Mouse (Mus musculus) hindbrain, embryonic 11.5 days (tissue): ENCODE measurements around the gene Erv3. TPM values are rescaled to one million over a fixed set of nuclear protein-coding genes. Genes with fewer than 3 reads are reported as not detected.
A peak's percentile ranks its signal among the peaks of the same experiment; 100 is the strongest.

Source experiments
- ATAC-seq: fragments of 200-750 bp; cut with Nextera tagmentation; 2 replicates; pipeline ENCODE4 v1.8.0; 2017; ENCODE audit warnings: mild to moderate bottlenecking, moderate TSS enrichment, moderate library complexity; ENCODE audit not compliant: low FRiP score
- DNase-seq: peaks from one replicate; pipeline ENCODE4 v3.0.0-alpha.2; 2015; ENCODE audit warnings: low spot score
- H3K27ac ChIP-seq: fragments of 300-500 bp; sonication (generic); 2 replicates; pipeline ENCODE4 v1.5.1; 2014; ENCODE audit warnings: mild to moderate bottlenecking, low read depth, low read length
- H3K27me3 ChIP-seq: fragments of 300-500 bp; sonication (generic); 2 replicates; pipeline ENCODE4 v1.6.1; 2014; ENCODE audit warnings: mild to moderate bottlenecking, low read length, moderate library complexity, mixed read lengths; ENCODE audit not compliant: control insufficient read depth, insufficient read depth
- H3K36me3 ChIP-seq: fragments of 300-500 bp; sonication (generic); 2 replicates; pipeline ENCODE4 v1.6.1; 2014; ENCODE audit warnings: mild to moderate bottlenecking, low read length, moderate library complexity, mixed read lengths; ENCODE audit not compliant: control insufficient read depth, insufficient read depth
- H3K4me1 ChIP-seq: fragments of 300-500 bp; sonication (generic); replicated peaks from 2 replicates; pipeline ENCODE4 v1.6.1; 2014; ENCODE audit warnings: low read length, mixed read lengths; ENCODE audit not compliant: control insufficient read depth, insufficient read depth
- H3K4me2 ChIP-seq: fragments of 300-500 bp; sonication (generic); replicated peaks from 2 replicates; pipeline ENCODE4 v1.6.1; 2014; ENCODE audit warnings: mild to moderate bottlenecking, low read depth, low read length
- H3K4me3 ChIP-seq: fragments of 300-500 bp; sonication (generic); 2 replicates; pipeline ENCODE4 v1.5.1; 2014; ENCODE audit warnings: low read depth, low read length
- H3K9ac ChIP-seq: fragments of 300-500 bp; sonication (generic); 2 replicates; pipeline ENCODE4 v1.6.1; 2014; ENCODE audit warnings: low read depth, low read length
- H3K9me3 ChIP-seq: fragments of 300-500 bp; sonication (generic); 2 replicates; pipeline ENCODE4 v1.6.1; 2016; ENCODE audit warnings: low read length; ENCODE audit not compliant: control insufficient read depth
- WGBS: fragments of 180-500 bp; shearing (Covaris S2); extraction: QIAGEN DNeasy Blood & Tissue Kit; methylation state at CpG from one replicate; pipeline ENCODE4 v1.1.7; 2014; 5-methylcytosine and 5-hydroxymethylcytosine counted together
- polyA plus RNA-seq: library from polyadenylated mRNA; unstranded; fragments of >200 nt; fragmentation: Nextera tagmentation; extraction: Ambion mirVana; gene quantifications from 2 replicates; pipeline ENCODE4 v1.2.1, GENCODE M21; 2014

Erv3 gene
- polyA plus RNA-seq, 1 experiment from 2014 or later = not detected

- H3K9ac ChIP-seq = no peak overlapping the region
- no peaks in the 10 kb centered on the region for H3K36me3 ChIP-seq
- H3K4me1 ChIP-seq = no peaks in the 10 kb centered on the region
- H3K9me3 ChIP-seq = no peaks in the 10 kb centered on the region
- no peaks in the 10 kb centered on the region for H3K27me3 ChIP-seq
- ATAC-seq (no peak), DNase-seq (peak; percentile 18)
- no peak overlapping the region for H3K4me3 ChIP-seq
- 45% methylated on average over 7 of the region's 7 CpGs for WGBS
- no peak overlapping the region for H3K27ac ChIP-seq
- no peak overlapping the region for H3K4me2 ChIP-seq
These were observed 50.7 kb downstream of the Erv3 start for GRCm38 (mm10) chr2:131808856-131809255.

- H3K27me3 ChIP-seq = no peaks in the 10 kb centered on the region
- H3K4me1 ChIP-seq = no peaks in the 10 kb centered on the region
- H3K36me3 ChIP-seq = no peaks in the 10 kb centered on the region
- DNase-seq (no peak), ATAC-seq (no peak)
- no peak overlapping the region for H3K4me3 ChIP-seq
- 71% methylated on average over 11 of the region's 11 CpGs for WGBS
- H3K4me2 ChIP-seq = no peak overlapping the region
- no peak overlapping the region for H3K27ac ChIP-seq
- H3K9ac ChIP-seq = no peak overlapping the region
- no peaks in the 10 kb centered on the region for H3K9me3 ChIP-seq
These were observed 51.9 kb downstream of the Erv3 start for GRCm38 (mm10) chr2:131807660-131808059.

GRCm38 (mm10) chr2:131806863-131807262, 52.7 kb downstream of the Erv3 start:
- Histone ChIP-seq H3K27me3 (no peaks in the 10 kb centered on the region), H3K36me3 (no peaks in the 10 kb centered on the region), H3K4me2 (no peak overlapping the region), H3K4me1 (no peaks in the 10 kb centered on the region), H3K9ac (no peak overlapping the region), H3K4me3 (no peak overlapping the region), H3K9me3 (no peaks in the 10 kb centered on the region), H3K27ac (no peak overlapping the region)
- no peak for ATAC-seq
- DNase-seq = no peak
- WGBS = 68% methylated on average over 7 of the region's 7 CpGs

- no peak overlapping the region for H3K4me3 ChIP-seq
- no peak for DNase-seq
These were observed 54.2 kb downstream of the Erv3 start for GRCm38 (mm10) chr2:131805306-131805705.

GRCm38 (mm10) chr2:131803801-131804200, 55.7 kb downstream of the Erv3 start:
- WGBS = 84% methylated on average over 3 of the region's 3 CpGs
- H3K4me1 ChIP-seq = no peaks in the 10 kb centered on the region
- H3K27ac ChIP-seq = no peak overlapping the region
- DNase-seq (no peak), ATAC-seq (no peak)
- H3K36me3 ChIP-seq = no peaks in the 10 kb centered on the region
- no peak overlapping the region for H3K9ac ChIP-seq
- no peak overlapping the region for H3K4me2 ChIP-seq
- H3K27me3 ChIP-seq = no peaks in the 10 kb centered on the region
- H3K9me3 ChIP-seq = no peaks in the 10 kb centered on the region
- H3K4me3 ChIP-seq = no peak overlapping the region

More at GRCm38 (mm10) chr2:131805306-131805705, 54.2 kb downstream of the Erv3 start:
- Histone ChIP-seq H3K9me3 (no peaks in the 10 kb centered on the region), H3K27ac (no peak overlapping the region), H3K27me3 (no peaks in the 10 kb centered on the region), H3K4me2 (no peak overlapping the region), H3K36me3 (no peaks in the 10 kb centered on the region), H3K4me1 (no peaks in the 10 kb centered on the region), H3K9ac (no peak overlapping the region)
- whole genome bisulfite sequencing = 55% methylated on average over 1 of the region's 1 CpGs
- no peak for ATAC-seq

Other genes starting within 250 kb of the Erv3 start
- gene Prnp, start 50.2 kb upstream of the Erv3 start, polyA plus RNA-seq = 34.4 and 35.1 TPM in 2 replicates
- not detected in 2 replicates for gene Prn, start 50.2 kb upstream of the Erv3 start, polyA plus RNA-seq
- 6.2 and 8.2 TPM in 2 replicates for gene Prnd, start 91.1 kb upstream of the Erv3 start, polyA plus RNA-seq
- 27.2 and 27.3 TPM in 2 replicates for gene Rassf2, start 170.5 kb upstream of the Erv3 start, polyA plus RNA-seq